Mouse (Mus musculus): ENCODE results near the gene Gm49380.

Gm49380 gene

DNA sequence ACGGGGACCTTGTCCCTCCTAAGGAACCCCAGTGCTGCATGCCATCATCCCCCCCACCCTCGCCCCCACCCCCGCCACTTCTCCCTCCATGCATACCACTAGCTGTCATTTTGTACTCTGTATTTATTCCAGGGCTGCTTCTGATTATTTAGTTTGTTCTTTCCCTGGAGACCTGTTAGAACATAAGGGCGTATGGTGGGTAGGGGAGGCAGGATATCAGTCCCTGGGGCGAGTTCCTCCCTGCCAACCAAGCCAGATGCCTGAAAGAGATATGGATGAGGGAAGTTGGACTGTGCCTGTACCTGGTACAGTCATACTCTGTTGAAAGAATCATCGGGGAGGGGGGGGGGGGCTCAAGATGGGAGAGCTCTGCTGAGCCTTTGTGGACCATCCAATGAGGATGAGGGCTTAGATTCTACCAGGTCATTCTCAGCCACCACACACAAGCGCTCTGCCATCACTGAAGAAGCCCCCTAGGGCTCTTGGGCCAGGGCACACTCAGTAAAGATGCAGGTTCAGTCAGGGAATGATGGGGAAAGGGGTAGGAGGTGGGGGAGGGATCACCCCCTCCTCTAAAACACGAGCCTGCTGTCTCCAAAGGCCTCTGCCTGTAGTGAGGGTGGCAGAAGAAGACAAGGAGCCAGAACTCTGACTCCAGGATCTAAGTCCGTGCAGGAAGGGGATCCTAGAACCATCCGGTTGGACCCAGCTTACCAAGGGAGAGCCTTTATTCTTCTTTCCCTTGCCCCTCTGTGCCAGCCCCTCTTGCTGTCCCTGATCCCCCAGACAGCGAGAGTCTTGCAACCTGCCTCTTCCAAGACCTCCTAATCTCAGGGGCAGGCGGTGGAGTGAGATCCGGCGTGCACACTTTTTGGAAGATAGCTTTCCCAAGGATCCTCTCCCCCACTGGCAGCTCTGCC is 65.5 kb downstream of the Gm49380 start:
- DNase-seq (ENCODE audit: low read depth, low spot score) = no peak

- DNase-seq (ENCODE audit: low read depth, low spot score) = no peak
Measured at GRCm38 (mm10) chr9:44047071-44047470, 66.2 kb downstream of the Gm49380 start.

DNA sequence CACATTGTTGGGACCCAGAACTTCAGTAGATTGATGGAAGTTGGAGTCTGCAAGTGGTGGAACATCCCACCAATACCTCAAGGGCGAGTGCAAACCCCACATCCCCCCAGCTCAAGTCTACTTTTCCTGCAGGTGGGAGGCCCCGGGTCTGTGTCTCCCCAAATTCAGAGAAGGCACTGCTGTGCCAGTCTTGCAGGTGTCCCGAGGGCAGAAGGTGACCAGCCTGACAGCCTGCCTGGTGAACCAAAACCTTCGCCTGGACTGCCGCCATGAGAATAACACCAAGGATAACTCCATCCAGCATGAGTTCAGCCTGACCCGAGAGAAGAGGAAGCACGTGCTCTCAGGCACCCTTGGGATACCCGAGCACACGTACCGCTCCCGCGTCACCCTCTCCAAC is 66.9 kb downstream of the Gm49380 start:
- no peak for DNase-seq (ENCODE audit: low read depth, low spot score)

DNA sequence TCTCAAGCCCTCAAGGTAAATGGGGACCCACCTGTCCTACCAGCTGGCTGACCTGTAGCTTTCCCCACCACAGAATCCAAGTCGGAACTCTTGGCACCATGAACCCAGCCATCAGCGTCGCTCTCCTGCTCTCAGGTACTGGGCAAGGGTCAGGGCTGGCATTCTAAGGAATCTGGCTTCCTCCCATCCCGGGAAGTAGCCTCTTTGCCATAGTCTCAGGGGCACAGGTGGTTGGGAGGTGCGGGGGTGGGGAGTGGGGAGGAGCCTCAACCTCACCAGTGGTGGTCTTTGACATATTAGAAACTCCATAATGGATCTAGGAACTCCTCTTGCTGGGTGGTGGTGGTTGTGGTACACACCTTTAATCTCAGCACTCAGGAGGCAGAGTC is 67.4 kb downstream of the Gm49380 start:
- DNase-seq (ENCODE audit: low read depth, low spot score) = no peak

- no peak for DNase-seq (ENCODE audit: low read depth, low spot score)
Measured at GRCm38 (mm10) chr9:44045158-44045883, 68.0 kb downstream of the Gm49380 start.

DNA sequence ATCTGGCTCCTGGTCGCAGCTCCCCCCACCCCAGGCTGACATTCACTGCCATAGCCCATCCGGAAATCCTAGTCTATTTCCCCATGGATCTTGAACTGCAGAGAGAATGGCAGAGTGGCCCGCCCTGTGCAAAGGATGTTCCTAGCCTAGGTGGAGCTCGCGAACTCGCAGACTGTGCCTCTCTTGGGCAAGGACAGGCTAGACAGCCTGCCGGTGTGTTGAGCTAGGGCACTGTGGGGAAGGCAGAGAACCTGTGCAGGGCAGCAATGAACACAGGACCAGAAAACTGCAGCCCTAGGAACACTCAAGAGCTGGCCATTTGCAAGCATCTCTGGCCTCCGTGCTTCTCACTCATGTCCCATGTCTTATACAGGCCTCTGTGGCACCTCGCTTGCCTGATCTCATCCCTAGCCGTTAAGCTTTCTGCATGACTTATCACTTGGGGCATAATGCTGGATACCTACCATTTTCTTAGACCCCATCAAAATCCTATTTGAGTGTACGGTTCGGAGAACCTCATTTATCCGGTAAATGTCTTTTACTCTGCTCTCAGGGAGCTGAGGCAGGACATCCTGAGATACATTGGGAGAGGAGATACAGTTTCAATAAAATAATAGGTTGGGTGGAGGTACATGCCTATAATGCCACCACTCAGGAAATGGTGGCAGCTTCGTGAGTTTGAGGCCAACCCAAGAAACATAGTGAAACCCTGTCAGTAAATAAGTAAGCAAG is 68.7 kb downstream of the Gm49380 start:
- DNase-seq (ENCODE audit: low read depth, low spot score) = no peak

DNA sequence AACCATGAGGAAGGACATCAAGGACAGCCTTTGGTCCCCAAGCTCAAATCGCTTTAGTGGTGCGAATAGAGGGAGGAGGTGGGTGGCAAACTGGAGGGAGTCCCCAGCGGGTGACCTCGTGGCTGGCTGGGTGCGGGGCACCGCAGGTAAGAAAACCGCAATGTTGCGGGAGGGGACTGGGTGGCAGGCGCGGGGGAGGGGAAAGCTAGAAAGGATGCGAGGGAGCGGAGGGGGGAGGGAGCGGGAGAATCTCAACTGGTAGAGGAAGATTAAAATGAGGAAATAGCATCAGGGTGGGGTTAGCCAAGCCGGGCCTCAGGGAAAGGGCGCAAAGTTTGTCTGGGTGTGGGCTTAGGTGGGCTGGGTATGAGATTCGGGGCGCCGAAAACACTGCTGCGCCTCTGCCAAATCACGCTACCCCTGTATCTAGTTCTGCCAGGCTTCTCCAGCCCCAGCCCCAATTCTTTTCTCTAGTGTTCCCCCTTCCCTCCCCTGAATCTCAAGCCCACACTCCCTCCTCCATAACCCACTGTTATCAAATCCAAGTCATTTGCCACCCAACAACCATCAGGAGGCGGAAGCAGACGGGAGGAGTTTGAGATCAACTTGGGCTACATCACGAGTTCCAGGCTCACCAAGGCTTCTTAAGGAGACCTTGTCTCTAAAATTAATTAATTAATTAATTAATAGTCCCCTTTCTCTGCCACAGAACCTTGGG is 69.4 kb downstream of the Gm49380 start:
- no peak for DNase-seq (ENCODE audit: low read depth, low spot score)

GRCm38 (mm10) chr9:44042836-44043707 is 70.2 kb downstream of the Gm49380 start, which contains the start of gene Thy1:
TSS of gene Thy1 (plus strand) at chr9:44043384.
- peak; percentile 73 for DNase-seq (ENCODE audit: low read depth, low spot score)

- DNase-seq (ENCODE audit: low read depth, low spot score) = no peak
Measured at GRCm38 (mm10) chr9:44042396-44042680, 71.0 kb downstream of the Gm49380 start.

DNA sequence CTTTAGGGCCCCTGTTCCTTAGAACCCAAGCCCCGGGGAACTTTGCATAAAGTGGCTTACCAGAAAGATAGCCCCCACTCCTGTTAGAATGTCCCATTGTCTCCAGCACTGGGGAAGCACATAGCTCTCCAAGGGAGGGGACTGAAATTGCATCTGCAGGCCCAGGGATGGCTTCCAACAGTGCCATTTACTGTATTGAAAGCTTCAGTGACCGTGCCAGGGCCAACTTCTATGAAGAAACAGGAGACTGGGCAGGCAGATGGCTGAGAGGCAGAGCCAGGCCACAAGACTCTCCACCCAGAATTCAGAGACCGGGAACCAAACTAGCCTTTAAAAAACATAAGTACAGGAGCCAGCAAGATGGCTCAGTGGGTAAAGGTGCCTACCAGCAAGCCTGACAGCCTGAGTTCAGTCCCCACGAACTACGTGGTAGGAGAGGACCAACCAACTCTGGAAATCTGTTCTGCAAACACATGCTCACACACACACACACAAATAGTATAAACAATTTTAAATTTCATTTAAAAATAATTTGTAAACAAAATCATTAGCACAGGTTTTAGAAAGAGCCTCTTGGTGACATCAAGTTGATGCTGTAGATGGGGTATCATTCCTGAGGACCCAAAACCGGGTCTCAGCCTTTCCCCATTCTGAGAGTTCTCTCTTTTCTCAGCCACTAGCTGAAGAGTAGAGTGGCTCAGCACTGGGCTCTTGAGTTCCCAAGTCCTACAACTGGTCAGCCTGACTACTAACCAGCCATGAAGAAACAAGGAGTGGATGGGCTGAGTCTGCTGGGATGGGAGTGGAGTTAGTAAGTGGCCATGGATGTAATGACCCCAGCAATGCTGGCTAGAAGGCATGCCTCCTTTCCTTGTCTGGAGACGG is 71.5 kb downstream of the Gm49380 start:
- DNase-seq (ENCODE audit: low read depth, low spot score) = no peak

DNA sequence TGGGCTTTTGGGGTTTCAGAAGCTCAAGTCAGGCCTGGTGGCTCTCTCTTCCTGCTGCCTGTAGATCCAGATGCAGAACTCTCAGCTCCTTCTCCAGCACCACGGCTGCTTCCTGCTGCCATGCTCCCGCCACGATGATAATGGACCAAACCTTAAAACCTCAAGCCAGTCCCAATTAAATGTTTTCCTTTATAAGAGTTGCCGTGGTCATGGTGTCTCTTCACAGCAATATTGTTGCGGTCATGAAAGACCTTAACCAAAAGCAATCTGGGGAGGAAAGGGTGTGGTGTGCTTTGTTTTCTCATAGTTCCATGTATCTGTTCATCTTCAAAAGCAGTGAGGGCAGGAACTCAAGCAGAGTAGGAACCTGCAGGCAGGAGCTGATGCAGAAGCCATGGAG is 76.2 kb downstream of the Gm49380 start:
- no peak for DNase-seq (ENCODE audit: low read depth, low spot score)

GRCm38 (mm10) chr9:44033957-44034727 is 79.2 kb downstream of the Gm49380 start:
- DNase-seq (ENCODE audit: low read depth, low spot score) = no peak

GRCm38 (mm10) chr9:44033317-44033716 is 80.0 kb downstream of the Gm49380 start:
- DNase-seq (ENCODE audit: low read depth, low spot score) = no peak

- DNase-seq (ENCODE audit: low read depth, low spot score) = no peak
Measured at GRCm38 (mm10) chr9:44031946-44032345, 81.4 kb downstream of the Gm49380 start.

DNA sequence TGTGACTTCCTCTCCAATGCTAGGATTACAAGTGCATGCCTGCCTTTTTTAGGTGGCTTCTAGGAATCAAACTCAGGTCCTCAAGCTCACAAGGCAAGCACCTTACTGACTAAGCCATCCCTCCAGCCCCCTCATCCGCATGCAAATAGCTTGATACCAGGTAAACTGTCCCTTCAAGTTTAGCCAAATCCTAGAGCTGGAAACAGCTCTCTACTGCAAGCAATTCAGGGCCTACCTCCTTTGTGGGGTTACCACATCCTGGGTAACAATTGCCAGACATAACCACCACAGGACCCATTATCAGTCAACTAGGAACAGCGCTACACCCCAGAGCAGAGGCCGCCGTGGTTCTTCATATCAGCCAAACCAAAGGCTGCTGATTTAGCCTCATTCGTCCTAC is 82.2 kb downstream of the Gm49380 start:
- DNase-seq (ENCODE audit: low read depth, low spot score) = no peak

DNA sequence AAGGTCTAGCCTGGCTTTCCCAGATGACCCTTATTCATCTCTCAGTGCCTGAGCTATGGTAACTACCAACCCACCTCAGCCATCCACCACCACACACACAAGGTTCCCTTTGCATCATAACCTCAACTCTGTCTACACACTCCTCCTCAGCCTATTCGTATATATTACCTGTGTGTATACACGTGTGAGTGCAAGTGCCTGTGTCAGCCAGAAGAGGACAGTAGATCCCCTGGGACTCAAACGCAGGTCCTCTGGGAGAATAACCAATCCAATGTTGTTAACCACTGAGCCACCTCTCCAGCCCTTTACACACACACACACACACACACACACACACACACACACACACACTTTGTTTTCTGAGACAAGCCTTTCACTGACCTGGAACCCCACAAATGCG is 82.7 kb downstream of the Gm49380 start:
- DNase-seq (ENCODE audit: low read depth, low spot score) = no peak

GRCm38 (mm10) chr9:44029580-44030236 is 83.6 kb downstream of the Gm49380 start:
- no peak for DNase-seq (ENCODE audit: low read depth, low spot score)

- DNase-seq (ENCODE audit: low read depth, low spot score) = no peak
Measured at GRCm38 (mm10) chr9:44024096-44024495, 89.2 kb downstream of the Gm49380 start.

Measured in ZHBTc4 (cell line).